7 mouse cellular contexts compared by ENCODE assay signal in the genomic region with DNA sequence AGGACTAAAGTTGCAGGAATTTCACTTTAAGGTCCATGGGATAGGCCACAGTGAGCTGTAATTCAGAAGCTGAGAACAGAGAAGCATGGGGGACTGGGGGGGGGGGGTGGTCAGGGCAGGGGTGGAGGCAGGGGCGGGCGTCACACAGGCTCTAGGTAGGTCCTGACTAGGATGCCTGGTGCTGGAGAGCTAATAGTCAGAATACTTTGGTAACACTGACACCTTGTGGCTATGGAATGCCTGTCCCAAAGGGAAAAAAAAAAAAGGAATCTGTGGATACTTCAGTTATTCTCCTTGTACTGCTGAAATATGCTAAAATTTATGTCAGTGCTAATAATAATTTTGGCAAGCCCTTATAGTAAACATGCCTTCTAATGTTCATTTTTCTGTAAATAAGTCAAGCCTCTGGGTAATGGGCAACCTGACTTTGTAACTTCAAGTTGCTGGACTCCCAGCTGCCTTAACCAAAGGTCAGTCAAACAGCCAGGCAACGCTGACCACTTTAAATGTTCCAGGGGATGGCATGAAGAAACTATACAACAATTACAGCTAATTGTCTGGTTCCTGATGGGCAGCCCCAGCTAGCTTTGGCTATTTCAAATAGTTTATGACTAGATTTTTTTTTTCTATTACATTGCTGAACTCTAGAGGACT. TPM values are rescaled to one million over a fixed set of nuclear protein-coding genes. Genes with fewer than 3 reads are reported as not detected.
DNase-seq lines count a peak whose midpoint lies in the region; ATAC-seq lines count a peak whose summit lies in the region.

No protein-coding gene starts in this region.

- H3K4me1 ChIP-seq in embryonic facial prominence, embryonic 11.5 days (ENCODE audit: control insufficient read depth, insufficient read depth, low read length): no peaks in the 10 kb centered on the region
- H3K4me1 ChIP-seq in intestine, embryonic 16.5 days (ENCODE audit: control insufficient read depth, insufficient read depth, low read length): peaks cover 13% of the 10 kb centered on the region; the same call in 1 of the 2 replicates

- 18% methylated on average over 3 of the region's 3 CpGs for WGBS in embryonic facial prominence, embryonic 11.5 days
- WGBS in intestine, embryonic 16.5 days: 22% methylated on average over 3 of the region's 3 CpGs

- H3K27ac ChIP-seq in embryonic facial prominence, embryonic 11.5 days (replicated peaks; ENCODE audit: low read depth, low read length): no peak overlapping the region
- H3K27ac ChIP-seq in intestine, embryonic 16.5 days (ENCODE audit: low read length): no peak overlapping the region

- no peak overlapping the region for H3K9ac ChIP-seq in embryonic facial prominence, embryonic 11.5 days (replicated peaks; ENCODE audit: low read length)
- H3K9ac ChIP-seq in intestine, embryonic 16.5 days (ENCODE audit: low read depth, low read length): no peak overlapping the region

- H3K9me3 ChIP-seq in embryonic facial prominence, embryonic 11.5 days (replicated peaks; ENCODE audit: control insufficient read depth, low read length): no peaks in the 10 kb centered on the region
- H3K9me3 ChIP-seq in intestine, embryonic 16.5 days (ENCODE audit: control insufficient read depth, low read length): no peaks in the 10 kb centered on the region

- no peaks in the 10 kb centered on the region for H3K27me3 ChIP-seq in embryonic facial prominence, embryonic 11.5 days (ENCODE audit: control insufficient read depth, insufficient read depth, low read length)
- no peaks in the 10 kb centered on the region for H3K27me3 ChIP-seq in intestine, embryonic 16.5 days (replicated peaks; ENCODE audit: control insufficient read depth, insufficient read depth, low read length)

- 0 out of 2 replicates have a peak, but pooled peaks have one; percentile 68 for ATAC-seq in embryonic facial prominence, embryonic 11.5 days (replicated peaks; ENCODE audit: insufficient number of reproducible peaks, low FRiP score, low TSS enrichment, low read depth)
- peak; percentile 56 for ATAC-seq in intestine, embryonic 16.5 days
- peak; percentile 88 for ATAC-seq in megakaryocyte progenitor cell, adult 5-6 weeks (replicated peaks; ENCODE audit: poor library complexity)

- no peaks in the 10 kb centered on the region for H3K36me3 ChIP-seq in embryonic facial prominence, embryonic 11.5 days (replicated peaks; ENCODE audit: control insufficient read depth, insufficient read depth, low read depth, low read length)
- H3K36me3 ChIP-seq in intestine, embryonic 16.5 days (ENCODE audit: control insufficient read depth, insufficient read depth, low read length): 0 out of 2 replicates have a peak, but pooled peaks cover 3% of the 10 kb centered on the region

- peak; percentile 19 for DNase-seq in 3134 (ENCODE audit: extremely low read depth, insufficient read length, low spot score)
- peak; percentile 63 for DNase-seq in CD4-positive, CD25-positive, alpha-beta regulatory T cell, adult 2 months (ENCODE audit: low read depth, low spot score)
- DNase-seq in embryonic facial prominence, embryonic 11.5 days (ENCODE audit: low spot score): peak; percentile 74
- no peak for DNase-seq in layer of hippocampus, postnatal 10 days (ENCODE audit: low spot score in 2 of 2)
- no peak for DNase-seq in thymus, adult 18-20 months

- no peak overlapping the region for H3K4me3 ChIP-seq in embryonic facial prominence, embryonic 11.5 days (ENCODE audit: low read depth, low read length)
- no peak overlapping the region for H3K4me3 ChIP-seq in intestine, embryonic 16.5 days (ENCODE audit: low read length)

- no peak overlapping the region for H3K4me2 ChIP-seq in embryonic facial prominence, embryonic 11.5 days (ENCODE audit: low read depth, low read length)
- H3K4me2 ChIP-seq in intestine, embryonic 16.5 days (ENCODE audit: low read depth, low read length): no peak overlapping the region

RNA-seq across cellular contexts. Expression of a gene that starts 9.6 kb away (rescaled TPM):
- polyA plus RNA-seq in embryonic facial prominence, embryonic 11.5 days (2014; fragmentation: Nextera tagmentation; extraction: Ambion mirVana): 90.5 and 93.3 TPM in 2 replicates
- 73.5 and 88.2 TPM in 2 replicates for polyA plus RNA-seq in intestine, embryonic 16.5 days (2015; fragmentation: Nextera tagmentation; extraction: Ambion mirVana)
- total RNA-seq in megakaryocyte progenitor cell, adult 5-6 weeks (2015): 64.1 and 67.6 TPM in 2 replicates
- total RNA-seq in megakaryocyte progenitor cell, adult 5-6 weeks (2017): 56.2 and 64.9 TPM in 2 replicates
- 10 to 100 TPM; 15.3 to 19.7 TPM for total RNA-seq in layer of hippocampus, postnatal 10 days (2021)

RNA-seq across cellular contexts. Expression of a gene that starts 33.7 kb away (rescaled TPM):
- polyA plus RNA-seq in embryonic facial prominence, embryonic 11.5 days (2014; fragmentation: Nextera tagmentation; extraction: Ambion mirVana): 104 and 112 TPM in 2 replicates
- 115 and 119 TPM in 2 replicates for polyA plus RNA-seq in intestine, embryonic 16.5 days (2015; fragmentation: Nextera tagmentation; extraction: Ambion mirVana)
- total RNA-seq in megakaryocyte progenitor cell, adult 5-6 weeks (2015): 82.6 and 84.3 TPM in 2 replicates
- 61.6 and 61.7 TPM in 2 replicates for total RNA-seq in megakaryocyte progenitor cell, adult 5-6 weeks (2017)
- total RNA-seq in layer of hippocampus, postnatal 10 days (2021): 10 to 100 TPM; 53.9 to 58.0 TPM

RNA-seq across cellular contexts. Expression of a gene that starts 33.8 kb away (rescaled TPM):
- polyA plus RNA-seq in embryonic facial prominence, embryonic 11.5 days (2014; fragmentation: Nextera tagmentation; extraction: Ambion mirVana): 11.6 and 15.3 TPM in 2 replicates
- 12.4 and 13.4 TPM in 2 replicates for polyA plus RNA-seq in intestine, embryonic 16.5 days (2015; fragmentation: Nextera tagmentation; extraction: Ambion mirVana)
- 7.0 and 7.7 TPM in 2 replicates for total RNA-seq in megakaryocyte progenitor cell, adult 5-6 weeks (2015)
- 10.3 and 10.4 TPM in 2 replicates for total RNA-seq in megakaryocyte progenitor cell, adult 5-6 weeks (2017)
- 1 to 10 TPM; 2.4 to 3.4 TPM for total RNA-seq in layer of hippocampus, postnatal 10 days (2021)

RNA-seq across cellular contexts. Expression of a gene that starts 44.6 kb away (rescaled TPM):
- 28.7 and 34.0 TPM in 2 replicates for polyA plus RNA-seq in embryonic facial prominence, embryonic 11.5 days (2014; fragmentation: Nextera tagmentation; extraction: Ambion mirVana)
- polyA plus RNA-seq in intestine, embryonic 16.5 days (2015; fragmentation: Nextera tagmentation; extraction: Ambion mirVana): 41.7 and 46.3 TPM in 2 replicates
- total RNA-seq in megakaryocyte progenitor cell, adult 5-6 weeks (2015): 12.7 and 13.6 TPM in 2 replicates
- total RNA-seq in megakaryocyte progenitor cell, adult 5-6 weeks (2017): 42.8 and 44.8 TPM in 2 replicates
- total RNA-seq in layer of hippocampus, postnatal 10 days (2021): 10 to 100 TPM; 43.2 to 43.7 TPM

RNA-seq across cellular contexts. Expression of a gene that starts 47.2 kb away (rescaled TPM):
- 24.2 and 25.4 TPM in 2 replicates for polyA plus RNA-seq in embryonic facial prominence, embryonic 11.5 days (2014; fragmentation: Nextera tagmentation; extraction: Ambion mirVana)
- 250 and 291 TPM in 2 replicates for polyA plus RNA-seq in intestine, embryonic 16.5 days (2015; fragmentation: Nextera tagmentation; extraction: Ambion mirVana)
- 37.2 and 38.1 TPM in 2 replicates for total RNA-seq in megakaryocyte progenitor cell, adult 5-6 weeks (2015)
- 33.7 and 34.6 TPM in 2 replicates for total RNA-seq in megakaryocyte progenitor cell, adult 5-6 weeks (2017)
- 10 to 100 TPM; 18.8 to 22.1 TPM for total RNA-seq in layer of hippocampus, postnatal 10 days (2021)

Comparison
In these comparisons a context has a peak if more than half of its experiments do, and no peak if none do; other contexts are left out.
1. DNase-seq: peak in 3134 (single experiment), CD4-positive, CD25-positive, alpha-beta regulatory T cell, adult 2 months (single experiment) and embryonic facial prominence, embryonic 11.5 days (single experiment); none in layer of hippocampus, postnatal 10 days (0 of 2) and thymus, adult 18-20 months (0 of 2).
2. Peak in every context shown above with its lines, with median percentiles within 50 percentile points of each other: ATAC-seq.